Mouse (Mus musculus) heart, embryonic 16.5 days (tissue): Measurements from ENCODE around the gene Plekha4. TPM values are rescaled to one million over a fixed set of nuclear protein-coding genes. Genes with fewer than 3 reads are reported as not detected.

Experiments used
- ATAC-seq: fragments of 200-750 bp; cut with Nextera tagmentation; replicated peaks from 2 replicates; pipeline ENCODE4 v1.8.0; 2017; ENCODE audit warnings: moderate number of reproducible peaks; ENCODE audit not compliant: insufficient read depth, low FRiP score; ENCODE audit errors: extremely low read depth
- H3K27ac ChIP-seq: fragments of 300-500 bp; sonication (generic); 2 replicates; pipeline ENCODE4 v1.5.1; 2014; ENCODE audit warnings: mild to moderate bottlenecking, low read length, control low read depth, moderate library complexity
- H3K27me3 ChIP-seq: fragments of 300-500 bp; sonication (generic); 2 replicates; pipeline ENCODE4 v1.6.1; 2014; ENCODE audit warnings: low read length, mixed read lengths; ENCODE audit not compliant: control insufficient read depth, insufficient read depth
- H3K36me3 ChIP-seq: fragments of 300-500 bp; sonication (generic); 2 replicates; pipeline ENCODE4 v1.6.1; 2014; ENCODE audit not compliant: control insufficient read depth, insufficient read depth
- H3K4me1 ChIP-seq: fragments of 300-500 bp; sonication (generic); 2 replicates; pipeline ENCODE4 v1.6.1; 2014; ENCODE audit warnings: low read length, mixed read lengths; ENCODE audit not compliant: control insufficient read depth, insufficient read depth
- H3K4me2 ChIP-seq: fragments of 300-500 bp; sonication (generic); 2 replicates; pipeline ENCODE4 v1.6.1; 2014; ENCODE audit warnings: low read depth, mild to moderate bottlenecking, control low read depth, low read length
- H3K4me3 ChIP-seq: fragments of 300-500 bp; sonication (generic); 2 replicates; pipeline ENCODE4 v1.5.1; 2014; ENCODE audit warnings: mild to moderate bottlenecking, control low read depth, low read length
- H3K9ac ChIP-seq: fragments of 300-500 bp; sonication (generic); 2 replicates; pipeline ENCODE4 v1.6.1; 2014; ENCODE audit warnings: low read length, control low read depth
- H3K9me3 ChIP-seq: fragments of 300-500 bp; sonication (generic); replicated peaks from 2 replicates; pipeline ENCODE4 v1.6.1; 2016; ENCODE audit warnings: low read length; ENCODE audit not compliant: control insufficient read depth
- WGBS: fragments of 180-500 bp; shearing (Covaris S2); extraction: QIAGEN DNeasy Blood & Tissue Kit; methylation state at CpG from one replicate; pipeline ENCODE4 v1.1.7; 2014; 5-methylcytosine and 5-hydroxymethylcytosine counted together
- polyA plus RNA-seq: library from polyadenylated mRNA; unstranded; fragments of >200 nt; fragmentation: Nextera tagmentation; extraction: Ambion mirVana; gene quantifications from 2 replicates; pipeline ENCODE4 v1.2.1, GENCODE M21; 2015

Plekha4 gene
- polyA plus RNA-seq, 1 experiment from 2014 or later, result 1.3 TPM

- no peaks in the 10 kb centered on the region for H3K27me3 ChIP-seq
- whole genome bisulfite sequencing, result 39% methylated on average over 18 of the region's 18 CpGs
- H3K36me3 ChIP-seq, result no peaks in the 10 kb centered on the region
- no peak overlapping the region; the same call in 1 of the 2 replicates for H3K9ac ChIP-seq
- no peak overlapping the region for H3K27ac ChIP-seq
- H3K9me3 ChIP-seq, result no peaks in the 10 kb centered on the region
- no peak overlapping the region for H3K4me3 ChIP-seq
- H3K4me1 ChIP-seq, result no peaks in the 10 kb centered on the region; the same call in 1 of the 2 replicates
- ATAC-seq, result no peak; the same call in 1 of the 2 replicates
- no peak overlapping the region for H3K4me2 ChIP-seq
Measured at GRCm38 (mm10) chr7:45598960-45599879, 73.1 kb downstream of the Plekha4 start.

Other genes starting within 250 kb of the Plekha4 start
- gene Slc6a21, start 248.8 kb upstream of the Plekha4 start, polyA plus RNA-seq, result not detected in 2 replicates
- 12.4 and 18.0 TPM in 2 replicates for gene Trpm4, start 192.6 kb upstream of the Plekha4 start, polyA plus RNA-seq
- 26.6 and 28.7 TPM in 2 replicates for gene Hrc, start 191.0 kb upstream of the Plekha4 start, polyA plus RNA-seq
- 1.5 TPM in 2 replicates for gene Ppfia3, start 159.3 kb upstream of the Plekha4 start, polyA plus RNA-seq
- gene Lin7b, start 155.7 kb upstream of the Plekha4 start, polyA plus RNA-seq, result 0.81 and 0.91 TPM in 2 replicates
- 145 and 161 TPM in 2 replicates for gene Snrnp70, start 130.6 kb upstream of the Plekha4 start, polyA plus RNA-seq
- 0.25 and 0.27 TPM in 2 replicates for gene Kcna7, start 120.7 kb upstream of the Plekha4 start, polyA plus RNA-seq
- gene Ntf5, start 112.6 kb upstream of the Plekha4 start, polyA plus RNA-seq, result 0.91 and 1.1 TPM in 2 replicates
- 0.46 and 0.51 TPM in 2 replicates for gene Lhb, start 105.5 kb upstream of the Plekha4 start, polyA plus RNA-seq
- 136 and 141 TPM in 2 replicates for gene Gys1, start 91.5 kb upstream of the Plekha4 start, polyA plus RNA-seq
- gene Ruvbl2, start 88.2 kb upstream of the Plekha4 start, polyA plus RNA-seq, result 85.1 and 88.3 TPM in 2 replicates
- gene Ftl1, start 66.4 kb upstream of the Plekha4 start, polyA plus RNA-seq, result 3,045 and 3,399 TPM in 2 replicates
- gene Bax, start 59.4 kb upstream of the Plekha4 start, polyA plus RNA-seq, result 104 and 107 TPM in 2 replicates
- 0.35 and 0.71 TPM in 2 replicates for gene Tulp2, start 44.5 kb upstream of the Plekha4 start, polyA plus RNA-seq
- not detected in 2 replicates for gene Gm45808, start 39.5 kb upstream of the Plekha4 start, polyA plus RNA-seq
- 3.4 TPM in 2 replicates for gene Dhdh, start 37.5 kb upstream of the Plekha4 start, polyA plus RNA-seq
- gene Nucb1, start 15.9 kb upstream of the Plekha4 start, polyA plus RNA-seq, result 156 and 160 TPM in 2 replicates
- gene Ppp1r15a, start 62 bp upstream of the Plekha4 start, polyA plus RNA-seq, result 25.0 and 27.1 TPM in 2 replicates
- 0.66 and 0.87 TPM in 2 replicates for gene Hsd17b14, start 28.6 kb downstream of the Plekha4 start, polyA plus RNA-seq
- 97.7 and 102 TPM in 2 replicates for gene Bcat2, start 43.8 kb downstream of the Plekha4 start, polyA plus RNA-seq
- 1.5 and 1.7 TPM in 2 replicates for gene Fgf21, start 89.2 kb downstream of the Plekha4 start, polyA plus RNA-seq
- 0.15 and 0.83 TPM in 2 replicates for gene Fut1, start 91.0 kb downstream of the Plekha4 start, polyA plus RNA-seq
- 0.21 and 0.26 TPM in 2 replicates for gene Izumo1, start 95.5 kb downstream of the Plekha4 start, polyA plus RNA-seq
- gene Rasip1, start 101.2 kb downstream of the Plekha4 start, polyA plus RNA-seq, result 15.4 and 16.3 TPM in 2 replicates
- 7.6 and 9.0 TPM in 2 replicates for gene Mamstr, start 113.6 kb downstream of the Plekha4 start, polyA plus RNA-seq
- 1.5 and 1.6 TPM in 2 replicates for gene Fut2, start 140.1 kb downstream of the Plekha4 start, polyA plus RNA-seq
- gene Ntn5, start 157.7 kb downstream of the Plekha4 start, polyA plus RNA-seq, result 0.22 and 0.36 TPM in 2 replicates
- gene Sec1, start 168.1 kb downstream of the Plekha4 start, polyA plus RNA-seq, result 0.33 and 0.65 TPM in 2 replicates
- gene Car11, start 173.5 kb downstream of the Plekha4 start, polyA plus RNA-seq, result 4.2 and 5.1 TPM in 2 replicates
- 3.0 and 3.6 TPM in 2 replicates for gene Dbp, start 178.8 kb downstream of the Plekha4 start, polyA plus RNA-seq
- gene Rpl18, start 189.1 kb downstream of the Plekha4 start, polyA plus RNA-seq, result 520 and 591 TPM in 2 replicates
- 18.9 and 19.1 TPM in 2 replicates for gene Sphk2, start 191.7 kb downstream of the Plekha4 start, polyA plus RNA-seq
- 0.39 and 0.84 TPM in 2 replicates for gene Fam83e, start 194.9 kb downstream of the Plekha4 start, polyA plus RNA-seq
- not detected in 2 replicates for gene Spaca4, start 199.5 kb downstream of the Plekha4 start, polyA plus RNA-seq